Mouse (Mus musculus): Measurements from ENCODE around the gene Efl1. TPM values are rescaled to one million over a fixed set of nuclear protein-coding genes. Genes with fewer than 3 reads are reported as not detected.
"Not testable (repeated sequence)": the region's sequence is repeated elsewhere in the genome, so short reads cannot be mapped to it uniquely, and the experiment has no call there.

The Efl1 gene
- total RNA-seq, 2 experiments from 2014 or later = 8.8 to 10.1 TPM

- no peak for DNase-seq (ENCODE audit: low spot score)
- intact Hi-C loops (cut with DNase I) = no loop called here
These were observed 100.8 kb downstream of the Efl1 start for GRCm38 (mm10) chr7:82749239-82749638.

DNA sequence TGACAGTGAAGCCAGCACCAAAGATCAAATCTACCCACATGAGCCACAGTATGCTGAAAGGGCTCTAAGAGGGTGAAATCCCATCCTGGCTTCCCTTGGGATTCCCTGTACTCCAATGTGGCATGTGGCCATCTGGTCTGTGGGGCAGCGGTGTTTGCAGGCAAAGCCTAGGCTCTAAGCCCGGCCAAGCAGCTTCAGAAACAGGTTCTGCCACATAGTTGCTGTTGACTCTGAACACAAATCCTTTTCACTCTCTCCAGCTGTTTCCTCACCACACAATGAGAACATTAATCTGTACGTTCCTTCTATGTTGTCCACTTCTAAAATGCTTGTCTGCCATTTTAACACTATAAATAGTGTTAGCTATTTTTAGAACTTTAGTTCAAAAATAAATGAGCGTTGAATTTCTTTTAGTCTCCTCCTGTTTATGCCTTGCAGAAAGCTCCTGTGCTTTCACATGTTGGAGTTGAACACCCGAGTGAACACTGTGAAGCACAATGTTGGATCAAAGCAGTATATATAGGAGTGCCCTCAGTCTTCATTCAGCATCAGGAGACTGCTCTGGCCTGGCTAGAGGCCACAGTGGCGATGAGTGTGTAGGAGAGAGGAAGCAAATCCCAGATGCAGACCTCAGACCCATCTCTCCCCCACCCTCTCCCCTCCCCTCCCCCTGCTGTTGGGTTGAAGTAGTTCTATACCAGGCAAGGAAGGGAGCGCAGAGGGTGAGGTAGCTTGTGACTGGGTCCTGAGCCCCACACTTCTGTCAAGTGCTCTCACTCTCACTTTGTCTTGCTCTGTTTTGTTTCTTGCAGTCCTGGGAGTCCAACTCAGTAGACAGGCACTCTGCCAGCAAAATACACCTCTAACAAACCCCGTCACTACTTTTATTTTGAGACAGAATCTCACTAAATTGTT is 104.0 kb downstream of the Efl1 start:
- intact Hi-C loops (cut with DNase I) = no loop called here
- DNase-seq (ENCODE audit: low spot score) = no peak

- intact Hi-C loops (cut with DNase I) = no loop called here
- no peak for DNase-seq (ENCODE audit: low spot score)
These were observed 107.3 kb downstream of the Efl1 start for GRCm38 (mm10) chr7:82755602-82756155.

- DNase-seq (ENCODE audit: low spot score) = no peak
- intact Hi-C loops (cut with DNase I) = no loop called here
These were observed 110.1 kb downstream of the Efl1 start for GRCm38 (mm10) chr7:82758521-82758920.

- intact Hi-C loops (cut with DNase I) = no loop called here
- DNase-seq (ENCODE audit: low spot score) = no peak
These were observed 110.7 kb downstream of the Efl1 start for GRCm38 (mm10) chr7:82759091-82759490.

DNA sequence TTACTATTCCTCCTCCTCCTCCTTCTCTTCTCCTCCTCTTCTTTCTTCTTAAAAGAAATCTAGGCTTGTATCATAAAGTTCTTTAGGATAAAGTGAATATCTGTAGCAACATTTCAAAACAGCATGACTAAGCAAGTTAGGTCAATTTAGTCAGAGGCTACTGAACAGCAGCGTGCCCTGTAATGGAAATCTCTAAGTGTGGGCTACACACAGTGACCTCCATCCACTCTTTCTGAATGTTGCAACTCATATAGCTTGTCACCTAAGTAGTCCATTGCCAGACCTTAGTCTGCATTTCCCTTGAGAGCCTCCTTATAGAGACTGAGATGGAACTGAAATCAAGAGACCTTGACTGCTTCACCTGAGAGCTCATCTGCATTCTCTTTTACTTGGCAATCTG is 116.5 kb downstream of the Efl1 start:
- DNase-seq (ENCODE audit: low spot score) = no peak
- intact Hi-C loops (cut with DNase I) = no loop called here

- intact Hi-C loops (cut with DNase I) = no loop called here
- DNase-seq (ENCODE audit: low spot score) = no peak
These were observed 118.2 kb downstream of the Efl1 start for GRCm38 (mm10) chr7:82766623-82767022.

DNA sequence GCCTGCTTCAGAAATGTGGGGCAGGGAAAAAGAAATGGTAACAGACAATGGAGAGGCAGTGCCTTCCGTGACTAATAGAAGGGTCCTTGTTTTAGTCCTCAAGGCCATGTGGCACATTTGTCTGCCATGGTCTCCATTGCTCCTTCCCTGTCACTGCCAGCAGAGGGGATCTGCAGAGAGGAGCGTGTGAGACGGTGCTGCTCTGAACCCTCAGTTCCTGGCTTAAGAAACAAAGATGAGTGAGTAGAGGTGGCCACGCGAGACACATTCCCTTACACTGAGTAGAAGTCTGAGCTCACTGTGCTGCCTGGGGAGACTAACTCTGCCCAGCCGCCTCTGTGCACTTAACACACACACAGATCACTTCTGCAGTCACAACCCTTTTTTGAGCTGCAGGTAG is 121.8 kb downstream of the Efl1 start:
- DNase-seq (ENCODE audit: low spot score) = no peak
- intact Hi-C loops (cut with DNase I) = no loop called here

- intact Hi-C loops (cut with DNase I); DNase-seq (ENCODE audit: low spot score): not testable (repeated sequence)
These were observed 122.7 kb downstream of the Efl1 start for GRCm38 (mm10) chr7:82770957-82771660.

- DNase-seq (ENCODE audit: low spot score); intact Hi-C loops (cut with DNase I): not testable (repeated sequence)
These were observed 123.2 kb downstream of the Efl1 start for GRCm38 (mm10) chr7:82771661-82772021.

DNA sequence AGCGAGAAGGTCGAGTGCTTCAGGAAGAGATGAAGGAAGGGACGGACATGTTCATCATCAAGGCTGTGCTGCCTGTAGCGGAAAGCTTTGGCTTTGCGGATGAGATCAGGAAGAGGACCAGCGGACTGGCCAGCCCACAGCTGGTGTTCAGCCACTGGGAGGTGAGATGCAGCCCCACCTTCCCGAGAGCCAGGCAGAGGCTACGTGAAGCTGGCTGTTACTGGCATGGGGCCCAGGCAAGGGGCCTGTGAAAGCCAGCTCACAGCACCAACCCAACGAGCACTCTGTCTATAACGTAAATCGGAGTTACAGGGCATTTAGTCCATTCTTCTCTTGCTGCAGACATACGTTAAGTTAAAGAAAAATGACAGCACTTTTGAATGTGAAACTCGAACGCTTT is 124.1 kb downstream of the Efl1 start:
- intact Hi-C loops (cut with DNase I) = no loop called here

DNA sequence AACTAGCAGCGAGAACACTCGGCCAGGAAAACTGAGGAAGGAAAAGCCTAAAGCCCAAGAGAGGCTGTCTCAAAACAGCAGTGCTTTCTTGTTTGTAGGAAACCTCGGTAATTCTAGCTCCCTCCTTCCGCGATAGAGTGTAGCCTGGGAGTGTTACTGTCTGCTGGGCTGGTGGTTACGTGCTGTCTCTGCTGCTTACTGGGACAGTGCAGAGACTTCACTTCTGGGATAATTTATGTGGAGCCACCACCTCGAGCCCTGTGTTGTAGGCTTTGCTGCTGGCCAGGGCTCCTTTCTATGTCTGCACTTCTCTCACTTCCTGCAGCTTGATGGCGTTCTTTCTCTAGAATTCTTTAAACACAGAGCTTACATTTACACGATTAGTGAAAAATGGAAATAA is 124.7 kb downstream of the Efl1 start:
- no peak for DNase-seq (ENCODE audit: low spot score)
- intact Hi-C loops (cut with DNase I) = no loop called here

More for the DNA sequence above, 124.1 kb downstream of the Efl1 start:
- no peak for DNase-seq (ENCODE audit: low spot score)

GRCm38 (mm10) chr7:82773884-82774283 is 125.5 kb downstream of the Efl1 start:
- no peak for DNase-seq (ENCODE audit: low spot score)

DNA sequence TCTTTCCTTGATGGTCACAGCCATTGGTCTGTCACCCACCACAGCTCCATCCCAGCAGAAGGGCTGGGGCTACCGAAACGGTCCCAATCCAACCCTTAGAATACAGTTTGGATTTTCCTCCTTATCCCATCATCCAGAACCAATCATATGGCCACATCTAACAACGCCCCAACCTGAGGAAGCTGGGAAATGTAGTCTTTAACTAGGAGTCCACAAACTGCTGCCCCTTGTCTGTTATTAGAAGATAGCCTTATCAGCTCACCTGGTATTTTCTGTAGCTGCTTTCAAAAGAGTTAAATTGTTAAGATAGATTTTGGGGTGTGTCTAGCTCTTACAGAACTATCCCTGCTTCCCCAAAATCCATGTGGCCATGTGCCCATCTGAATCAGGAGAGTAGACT is 126.7 kb downstream of the Efl1 start:
- intact Hi-C loops (cut with DNase I) = no loop called here
- DNase-seq (ENCODE audit: low spot score) = no peak

More at GRCm38 (mm10) chr7:82773884-82774283, 125.5 kb downstream of the Efl1 start:
- intact Hi-C loops (cut with DNase I) = no loop called here

DNA sequence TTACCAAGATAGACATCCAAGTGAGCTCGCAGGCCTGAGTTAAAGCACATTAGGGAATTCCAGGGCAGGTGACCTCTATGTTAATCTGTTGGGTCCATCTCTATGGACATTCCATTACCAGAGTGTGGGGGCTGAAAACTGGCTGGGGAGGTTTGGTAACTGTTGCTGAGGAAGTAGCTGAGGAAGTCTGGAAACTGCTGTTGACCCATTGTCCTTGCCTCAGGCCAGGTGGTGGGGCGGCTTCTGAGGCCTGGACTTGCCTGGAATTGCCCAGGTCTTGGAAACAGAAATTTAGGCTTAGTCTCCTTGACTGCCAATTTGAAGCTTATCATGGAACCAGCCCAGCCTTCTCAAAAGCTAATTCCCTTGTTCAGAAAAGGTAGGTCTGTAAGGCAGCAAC is 134.7 kb downstream of the Efl1 start:
- no peak for DNase-seq (ENCODE audit: low spot score)
- intact Hi-C loops (cut with DNase I) = no loop called here

GRCm38 (mm10) chr7:82783693-82784092 is 135.3 kb downstream of the Efl1 start:
- no peak for DNase-seq (ENCODE audit: low spot score)
- intact Hi-C loops (cut with DNase I) = no loop called here

DNA sequence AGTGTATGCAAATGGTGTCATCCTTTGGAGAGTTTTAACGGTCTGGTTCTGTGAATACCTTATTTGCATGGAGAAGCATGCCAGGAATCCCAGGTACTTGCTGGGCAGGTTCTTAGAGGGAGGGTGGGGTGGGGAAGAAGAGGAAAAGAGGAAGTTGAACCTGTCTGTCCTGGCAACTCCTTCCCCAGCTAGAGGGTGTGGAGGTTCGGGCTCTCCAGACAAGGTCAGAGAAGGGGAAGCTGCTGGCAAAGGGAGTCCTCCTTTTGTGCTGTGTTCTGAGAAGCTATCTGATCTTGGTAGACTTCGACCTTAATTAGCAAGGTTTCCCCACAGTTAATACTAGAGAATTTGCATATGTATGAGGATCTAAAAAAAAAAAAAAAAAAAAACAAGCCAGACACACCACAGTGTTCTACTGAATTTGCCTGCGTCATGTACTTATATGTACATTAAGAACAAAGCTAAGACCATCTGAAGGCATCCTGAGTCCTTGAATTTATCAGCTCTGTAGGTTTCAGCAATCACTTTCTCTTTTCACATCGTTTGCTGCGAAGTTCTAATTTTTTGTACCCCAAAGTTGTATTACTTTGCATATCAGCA is 137.0 kb downstream of the Efl1 start:
- DNase-seq (ENCODE audit: low spot score) = no peak
- intact Hi-C loops (cut with DNase I) = no loop called here

DNA sequence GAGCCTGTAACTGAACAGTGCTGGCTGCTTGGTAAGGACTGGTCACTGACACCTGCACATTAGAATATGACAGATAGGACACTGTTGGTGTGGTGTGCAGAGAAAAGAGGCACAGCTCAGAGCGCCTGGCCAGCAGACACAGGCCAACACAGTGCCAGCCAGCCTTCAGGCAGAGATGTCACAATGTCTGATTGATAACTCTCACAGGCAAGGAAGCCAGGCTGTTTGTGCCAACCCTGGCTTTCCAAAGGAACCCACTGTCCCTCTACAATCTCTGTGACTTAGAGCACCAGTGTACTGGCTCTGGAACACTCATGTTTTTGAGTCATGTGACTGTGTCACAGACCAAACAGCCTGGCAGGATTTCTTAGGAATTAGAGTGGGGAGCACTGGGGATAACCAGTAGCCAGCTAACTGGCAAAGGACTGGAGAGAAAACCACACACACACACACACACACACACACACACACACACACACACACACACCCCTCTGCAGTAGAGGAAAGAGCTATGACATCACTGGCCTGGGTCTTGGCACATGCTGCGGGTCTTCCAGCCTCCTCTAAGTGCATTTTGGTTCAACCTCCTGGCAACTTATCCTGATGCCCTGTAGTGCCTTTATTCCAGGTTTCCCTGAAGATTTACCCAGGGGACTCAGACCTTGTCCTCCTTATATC is 137.7 kb downstream of the Efl1 start:
- DNase-seq (ENCODE audit: low spot score) = no peak
- intact Hi-C loops (cut with DNase I) = no loop called here

- DNase-seq (ENCODE audit: low spot score) = no peak
- intact Hi-C loops (cut with DNase I) = no loop called here
These were observed 144.2 kb downstream of the Efl1 start for GRCm38 (mm10) chr7:82792644-82793043.

GRCm38 (mm10) chr7:82793111-82793510 is 144.7 kb downstream of the Efl1 start:
- no peak for DNase-seq (ENCODE audit: low spot score)
- intact Hi-C loops (cut with DNase I) = no loop called here

Measured in heart, postnatal 25 days (tissue).